Mouse (Mus musculus) CH12.LX (cell line): ENCODE results near the gene Muc3. TPM values are rescaled to one million over a fixed set of nuclear protein-coding genes. Genes with fewer than 3 reads are reported as not detected.
"Not testable (repeated sequence)": the region's sequence is repeated elsewhere in the genome, so short reads cannot be mapped to it uniquely, and the experiment has no call there.

ENCODE experiments used
- DNase-seq: peaks from one replicate; pipeline ENCODE4 v3.0.0-alpha.2; 2013; ENCODE audit errors: extremely low read depth
- H3K27ac ChIP-seq: 2 replicates; pipeline ENCODE4 v1.5.1; 2012; ENCODE audit warnings: low read depth, mild to moderate bottlenecking, control low read depth, moderate library complexity; ENCODE audit not compliant: insufficient read depth
- H3K27me3 ChIP-seq: replicated peaks from 2 replicates; pipeline ENCODE3; 2012; ENCODE audit warnings: inconsistent platforms
- H3K36me3 ChIP-seq, 2 experiments: replicated peaks in 1 of 2; 2 replicates each; pipeline versions ENCODE3 to v1.6.1; 2012; ENCODE audit warnings: inconsistent platforms in 1 of 2, low read length in 1 of 2, mild to moderate bottlenecking in 1 of 2, mixed read lengths in 1 of 2, moderate library complexity in 1 of 2; ENCODE audit not compliant: control insufficient read depth in 1 of 2, insufficient read depth in 1 of 2
- H3K4me1 ChIP-seq, 2 experiments: 2 replicates each; pipeline ENCODE4 v1.6.1; 2012; ENCODE audit warnings: inconsistent platforms in 1 of 2, moderate library complexity in 1 of 2; ENCODE audit not compliant: insufficient read depth in 2 of 2, control insufficient read depth in 1 of 2
- H3K4me2 ChIP-seq: 2 replicates; pipeline ENCODE4 v1.6.1; 2012; ENCODE audit warnings: low read depth, mild to moderate bottlenecking, control low read depth; ENCODE audit not compliant: poor library complexity, insufficient read depth, severe bottlenecking
- H3K4me3 ChIP-seq, 3 experiments: fragments of 150-350 bp in 1 of 3; sonication (generic) in 1 of 3; replicated peaks in 1 of 3; 2 replicates each; pipeline versions ENCODE3 to v1.5.1; 2011 to 2012; ENCODE audit warnings: low read depth in 2 of 3, low read length in 2 of 3, mild to moderate bottlenecking in 2 of 3, moderate library complexity in 2 of 3, control low read depth in 1 of 3, improper control_type of control experiment in 1 of 3, inconsistent platforms in 1 of 3, mixed read lengths in 1 of 3; ENCODE audit not compliant: poor library complexity in 1 of 3
- H3K79me2 ChIP-seq: replicated peaks from 2 replicates; pipeline ENCODE4 v1.6.1; 2012; ENCODE audit warnings: mild to moderate bottlenecking, moderate library complexity; ENCODE audit not compliant: control insufficient read depth, poor library complexity, insufficient read depth, severe bottlenecking; ENCODE audit errors: extremely low read depth
- H3K9ac ChIP-seq: 2 replicates; pipeline ENCODE4 v1.6.1; 2012; ENCODE audit warnings: low read depth, mild to moderate bottlenecking, control low read depth, moderate library complexity; ENCODE audit not compliant: insufficient read depth
- H3K9me3 ChIP-seq: replicated peaks from 2 replicates; pipeline ENCODE3; 2012; ENCODE audit warnings: low read length, inconsistent platforms, mixed read lengths
- BHLHE40 ChIP-seq: IDR thresholded peaks from 2 replicates; pipeline ENCODE4 v1.6.1; 2011; ENCODE audit warnings: mild to moderate bottlenecking, low read depth, low read length, improper control_type of control experiment
- CHD1 ChIP-seq: IDR thresholded peaks from 2 replicates; pipeline ENCODE4 v1.6.1; 2012; ENCODE audit warnings: low read depth, low read length, improper control_type of control experiment, inconsistent platforms
- CHD2 ChIP-seq: IDR thresholded peaks from 2 replicates; pipeline ENCODE4 v1.6.1; 2011; ENCODE audit warnings: low read length, improper control_type of control experiment
- EP300 ChIP-seq: IDR thresholded peaks from 2 replicates; pipeline ENCODE4 v1.6.1; 2011; ENCODE audit warnings: low read length, improper control_type of control experiment
- IRF4 ChIP-seq: IDR thresholded peaks from 2 replicates; pipeline ENCODE4 v1.6.1; 2014; ENCODE audit warnings: low read depth, mild to moderate bottlenecking, inconsistent platforms, low read length, improper control_type of control experiment
- JUN ChIP-seq: IDR thresholded peaks from 2 replicates; pipeline ENCODE4 v1.6.1; 2011; ENCODE audit warnings: low read depth, mild to moderate bottlenecking, low read length, improper control_type of control experiment, moderate library complexity; ENCODE audit not compliant: insufficient read depth
- JUND ChIP-seq: conservative IDR thresholded peaks from 2 replicates; pipeline ENCODE4 v1.6.1; 2011; ENCODE audit warnings: low read depth, low read length, improper control_type of control experiment
- MAX ChIP-seq: IDR thresholded peaks from 2 replicates; pipeline ENCODE4 v1.6.1; 2011; ENCODE audit warnings: low read length, improper control_type of control experiment
- MAZ ChIP-seq: IDR thresholded peaks from 2 replicates; pipeline ENCODE4 v1.6.1; 2012; ENCODE audit warnings: low read depth, mild to moderate bottlenecking, inconsistent platforms, low read length, improper control_type of control experiment, moderate library complexity
- MEF2A ChIP-seq: IDR thresholded peaks from 2 replicates; pipeline ENCODE4 v1.6.1; 2014; ENCODE audit warnings: low read depth, mild to moderate bottlenecking, inconsistent platforms, low read length, improper control_type of control experiment, borderline replicate concordance
- MXI1 ChIP-seq: IDR thresholded peaks from 2 replicates; pipeline ENCODE4 v1.6.1; 2011; ENCODE audit warnings: mild to moderate bottlenecking, low read depth, low read length, improper control_type of control experiment
- NELFE ChIP-seq: IDR thresholded peaks from 2 replicates; pipeline ENCODE4 v1.6.1; 2011; ENCODE audit warnings: low read depth, low read length, improper control_type of control experiment
- POLR2AphosphoS2 ChIP-seq: IDR thresholded peaks from 2 replicates; pipeline ENCODE4 v1.6.1; 2011; ENCODE audit warnings: low read depth, low read length, improper control_type of control experiment
- RCOR1 ChIP-seq: conservative IDR thresholded peaks from 2 replicates; pipeline ENCODE4 v1.6.1; 2012; ENCODE audit warnings: low read depth, mild to moderate bottlenecking, inconsistent platforms, low read length, improper control_type of control experiment
- SMC3 ChIP-seq: IDR thresholded peaks from 2 replicates; pipeline ENCODE4 v1.6.1; 2011; ENCODE audit warnings: low read depth, low read length, improper control_type of control experiment
- TBP ChIP-seq: conservative IDR thresholded peaks from 2 replicates; pipeline ENCODE4 v1.6.1; 2011; ENCODE audit warnings: low read depth, low read length, improper control_type of control experiment
- ZC3H11A ChIP-seq: IDR thresholded peaks from 2 replicates; pipeline ENCODE4 v1.6.1; 2012; ENCODE audit warnings: low read depth, mild to moderate bottlenecking, inconsistent platforms, low read length, improper control_type of control experiment
- ZMIZ1 ChIP-seq: IDR thresholded peaks from 2 replicates; pipeline ENCODE4 v1.6.1; 2012; ENCODE audit warnings: low read depth, mild to moderate bottlenecking, inconsistent platforms, low read length, improper control_type of control experiment
- dilution Hi-C: fragments of 300-500 bp; cut with MboI; formaldehyde crosslinking; loops from 2 replicates; pipeline ENCODE4 v1.14.3; 2020; ENCODE audit warnings: low sequenced_read_pairs; ENCODE audit not compliant: extremely low pct_unique_long_range_greater_than_20kb, extremely low pct_ligation_motif_present
- in situ Hi-C: fragments of 300-500 bp; cut with MboI; formaldehyde crosslinking; loops from 3 replicates; pipeline ENCODE4 v1.14.3; 2019; ENCODE audit warnings: low sequenced_read_pairs, low pct_ligation_motif_present, low pct_unique_long_range_greater_than_20kb, mixed read lengths
- polyA plus RNA-seq: library from polyadenylated mRNA; unstranded; fragments of >175 nt; gene quantifications from 2 replicates; pipeline ENCODE4 v1.2.1, GENCODE M21; 2012; ENCODE audit warnings: low read depth; ENCODE audit not compliant: insufficient read length
- total RNA-seq, 2 experiments: library from RNA; depleted of rRNA; stranded (reverse); fragments of 300-350 nt in 1 of 2; fragments of >200 nt in 1 of 2; gene quantifications; 2 replicates each; pipeline ENCODE4 v1.2.3; 2012 to 2014

The Muc3 gene
- total RNA-seq (2012; rRNA removed) (0.17 TPM in 1 of 2 replicates, not detected in the other), total RNA-seq (2014; rRNA removed) (not detected in 2 replicates), polyA plus RNA-seq (0.13 TPM in 1 of 2 replicates, not detected in the other)

- H3K36me3 ChIP-seq, H3K9ac ChIP-seq, H3K4me2 ChIP-seq, H3K4me1 ChIP-seq, dilution Hi-C loops, H3K27me3 ChIP-seq, H3K79me2 ChIP-seq, in situ Hi-C loops, H3K4me3 ChIP-seq, H3K27ac ChIP-seq: not testable (repeated sequence)
- peak; percentile 12 for DNase-seq
- H3K9me3 ChIP-seq, result peaks cover 35% of the 10 kb centered on the region
Measured at GRCm38 (mm10) chr5:137149272-137149882, at the start of gene Muc3. Gene Muc3, minus strand, starts transcription at chr5:137149322.

- dilution Hi-C loops, result no loop called here
- Histone ChIP-seq H3K9ac (no peak overlapping the region), H3K4me1 (no peaks in the 10 kb centered on the region), H3K9me3 (peaks cover 5% of the 10 kb centered on the region), H3K36me3 (no peaks in the 10 kb centered on the region), H3K27ac (no peak overlapping the region), H3K4me3 (no peak overlapping the region), H3K79me2 (no peaks in the 10 kb centered on the region), H3K4me2 (no peak overlapping the region), H3K27me3 (peaks cover 53% of the 10 kb centered on the region)
- no peak for DNase-seq
- in situ Hi-C loops, result no loop called here
- TF ChIP-seq MAZ (no peak), BHLHE40 (no peak), CHD2 (no peak), NELFE (no peak), MXI1 (no peak), TBP (no peak), JUN (peak; percentile 32; the same call in 1 of the 2 replicates), RCOR1 (peak; percentile 79), EP300 (peak; percentile 92), SMC3 (no peak), MAX (no peak), IRF4 (peak; percentile 94), ZC3H11A (no peak), JUND (peak; percentile 73), POLR2AphosphoS2 (no peak), CHD1 (no peak), MEF2A (no peak), ZMIZ1 (no peak)
Measured at GRCm38 (mm10) chr5:137194488-137195120, 45.5 kb upstream of the Muc3 start.
